Mouse (Mus musculus): ENCODE measurements around the gene Colq. TPM values are rescaled to one million over a fixed set of nuclear protein-coding genes. Genes with fewer than 3 reads are reported as not detected.

Colq gene
- polyA plus RNA-seq, 1 experiment from 2014 or later, result not detected

- no peaks in the 10 kb centered on the region for H3K9me3 ChIP-seq (ENCODE audit: control insufficient read depth, low read length)
- H3K4me2 ChIP-seq (ENCODE audit: low read length), result no peak overlapping the region
- no peaks in the 10 kb centered on the region for H3K36me3 ChIP-seq (ENCODE audit: control insufficient read depth, insufficient read depth)
- H3K9ac ChIP-seq (replicated peaks; ENCODE audit: low read depth, low read length), result no peak overlapping the region
- H3K4me1 ChIP-seq (replicated peaks; ENCODE audit: control insufficient read depth, insufficient read depth, low read length), result no peaks in the 10 kb centered on the region
- H3K4me3 ChIP-seq (replicated peaks; ENCODE audit: low read length), result no peak overlapping the region
- no peak for ATAC-seq
- H3K27ac ChIP-seq (ENCODE audit: low read length), result no peak overlapping the region
- WGBS, result 69% methylated on average over 9 of the region's 9 CpGs
- H3K27me3 ChIP-seq (replicated peaks; ENCODE audit: control insufficient read depth, insufficient read depth, low read length), result no peaks in the 10 kb centered on the region
Measured at GRCm38 (mm10) chr14:31565478-31566212, 25.5 kb downstream of the Colq start.

GRCm38 (mm10) chr14:31564452-31565179 is 26.5 kb downstream of the Colq start:
- Histone ChIP-seq H3K4me2 (ENCODE audit: low read length) (no peak overlapping the region), H3K27ac (ENCODE audit: low read length) (no peak overlapping the region), H3K4me3 (replicated peaks; ENCODE audit: low read length) (no peak overlapping the region), H3K36me3 (ENCODE audit: control insufficient read depth, insufficient read depth) (no peaks in the 10 kb centered on the region), H3K27me3 (replicated peaks; ENCODE audit: control insufficient read depth, insufficient read depth, low read length) (no peaks in the 10 kb centered on the region), H3K9ac (replicated peaks; ENCODE audit: low read depth, low read length) (no peak overlapping the region), H3K4me1 (replicated peaks; ENCODE audit: control insufficient read depth, insufficient read depth, low read length) (no peaks in the 10 kb centered on the region), H3K9me3 (ENCODE audit: control insufficient read depth, low read length) (no peaks in the 10 kb centered on the region)
- 41% methylated on average over 6 of the region's 6 CpGs for WGBS
- ATAC-seq, result no peak

GRCm38 (mm10) chr14:31560886-31561285 is 30.3 kb downstream of the Colq start:
- H3K4me1 ChIP-seq (replicated peaks; ENCODE audit: control insufficient read depth, insufficient read depth, low read length), result no peaks in the 10 kb centered on the region
- no peak overlapping the region for H3K27ac ChIP-seq (ENCODE audit: low read length)
- H3K4me2 ChIP-seq (ENCODE audit: low read length), result no peak overlapping the region
- WGBS, result 48% methylated on average over 5 of the region's 5 CpGs
- no peaks in the 10 kb centered on the region for H3K9me3 ChIP-seq (ENCODE audit: control insufficient read depth, low read length)
- no peaks in the 10 kb centered on the region for H3K36me3 ChIP-seq (ENCODE audit: control insufficient read depth, insufficient read depth)
- no peak overlapping the region for H3K4me3 ChIP-seq (replicated peaks; ENCODE audit: low read length)
- no peak overlapping the region for H3K9ac ChIP-seq (replicated peaks; ENCODE audit: low read depth, low read length)
- ATAC-seq, result no peak
- no peaks in the 10 kb centered on the region for H3K27me3 ChIP-seq (replicated peaks; ENCODE audit: control insufficient read depth, insufficient read depth, low read length)

- Histone ChIP-seq H3K27me3 (replicated peaks; ENCODE audit: control insufficient read depth, insufficient read depth, low read length) (no peaks in the 10 kb centered on the region), H3K4me3 (replicated peaks; ENCODE audit: low read length) (no peak overlapping the region), H3K36me3 (ENCODE audit: control insufficient read depth, insufficient read depth) (no peaks in the 10 kb centered on the region), H3K4me2 (ENCODE audit: low read length) (no peak overlapping the region), H3K9ac (replicated peaks; ENCODE audit: low read depth, low read length) (no peak overlapping the region), H3K27ac (ENCODE audit: low read length) (no peak overlapping the region), H3K9me3 (ENCODE audit: control insufficient read depth, low read length) (no peaks in the 10 kb centered on the region), H3K4me1 (replicated peaks; ENCODE audit: control insufficient read depth, insufficient read depth, low read length) (no peaks in the 10 kb centered on the region)
- 61% methylated on average over 5 of the region's 5 CpGs for WGBS
- ATAC-seq, result no peak
Measured at GRCm38 (mm10) chr14:31559216-31559615, 31.9 kb downstream of the Colq start.

- no peak overlapping the region for H3K9ac ChIP-seq (replicated peaks; ENCODE audit: low read depth, low read length)
- no peaks in the 10 kb centered on the region for H3K36me3 ChIP-seq (ENCODE audit: control insufficient read depth, insufficient read depth)
- H3K4me2 ChIP-seq (ENCODE audit: low read length), result no peak overlapping the region
- WGBS, result 77% methylated on average over 9 of the region's 9 CpGs
- H3K4me1 ChIP-seq (replicated peaks; ENCODE audit: control insufficient read depth, insufficient read depth, low read length), result no peaks in the 10 kb centered on the region
- H3K27ac ChIP-seq (ENCODE audit: low read length), result no peak overlapping the region
- no peak for ATAC-seq
- no peaks in the 10 kb centered on the region for H3K9me3 ChIP-seq (ENCODE audit: control insufficient read depth, low read length)
- no peaks in the 10 kb centered on the region for H3K27me3 ChIP-seq (replicated peaks; ENCODE audit: control insufficient read depth, insufficient read depth, low read length)
- H3K4me3 ChIP-seq (replicated peaks; ENCODE audit: low read length), result no peak overlapping the region
Measured at GRCm38 (mm10) chr14:31557784-31558183, 33.4 kb downstream of the Colq start.

GRCm38 (mm10) chr14:31557273-31557672 is 33.9 kb downstream of the Colq start:
- no peaks in the 10 kb centered on the region for H3K36me3 ChIP-seq (ENCODE audit: control insufficient read depth, insufficient read depth)
- ATAC-seq, result no peak
- H3K4me3 ChIP-seq (replicated peaks; ENCODE audit: low read length), result no peak overlapping the region
- WGBS, result 86% methylated on average over 8 of the region's 8 CpGs
- no peak overlapping the region for H3K4me2 ChIP-seq (ENCODE audit: low read length)
- no peaks in the 10 kb centered on the region for H3K27me3 ChIP-seq (replicated peaks; ENCODE audit: control insufficient read depth, insufficient read depth, low read length)
- H3K9ac ChIP-seq (replicated peaks; ENCODE audit: low read depth, low read length), result no peak overlapping the region
- no peaks in the 10 kb centered on the region for H3K9me3 ChIP-seq (ENCODE audit: control insufficient read depth, low read length)
- no peak overlapping the region for H3K27ac ChIP-seq (ENCODE audit: low read length)
- H3K4me1 ChIP-seq (replicated peaks; ENCODE audit: control insufficient read depth, insufficient read depth, low read length), result no peaks in the 10 kb centered on the region

- no peaks in the 10 kb centered on the region for H3K4me1 ChIP-seq (replicated peaks; ENCODE audit: control insufficient read depth, insufficient read depth, low read length)
- H3K4me2 ChIP-seq (ENCODE audit: low read length), result no peak overlapping the region
- no peaks in the 10 kb centered on the region for H3K9me3 ChIP-seq (ENCODE audit: control insufficient read depth, low read length)
- ATAC-seq, result no peak
- no peak overlapping the region for H3K27ac ChIP-seq (ENCODE audit: low read length)
- 81% methylated on average over 9 of the region's 9 CpGs for WGBS
- H3K27me3 ChIP-seq (replicated peaks; ENCODE audit: control insufficient read depth, insufficient read depth, low read length), result no peaks in the 10 kb centered on the region
- H3K36me3 ChIP-seq (ENCODE audit: control insufficient read depth, insufficient read depth), result no peaks in the 10 kb centered on the region
- no peak overlapping the region for H3K9ac ChIP-seq (replicated peaks; ENCODE audit: low read depth, low read length)
- H3K4me3 ChIP-seq (replicated peaks; ENCODE audit: low read length), result no peak overlapping the region
Measured at GRCm38 (mm10) chr14:31556526-31557260, 34.5 kb downstream of the Colq start.

GRCm38 (mm10) chr14:31555963-31556434 is 35.1 kb downstream of the Colq start:
- Histone ChIP-seq H3K27me3 (replicated peaks; ENCODE audit: control insufficient read depth, insufficient read depth, low read length) (no peaks in the 10 kb centered on the region), H3K4me1 (replicated peaks; ENCODE audit: control insufficient read depth, insufficient read depth, low read length) (no peaks in the 10 kb centered on the region), H3K27ac (ENCODE audit: low read length) (no peak overlapping the region), H3K36me3 (ENCODE audit: control insufficient read depth, insufficient read depth) (no peaks in the 10 kb centered on the region), H3K9me3 (ENCODE audit: control insufficient read depth, low read length) (no peaks in the 10 kb centered on the region), H3K9ac (replicated peaks; ENCODE audit: low read depth, low read length) (no peak overlapping the region), H3K4me2 (ENCODE audit: low read length) (no peak overlapping the region), H3K4me3 (replicated peaks; ENCODE audit: low read length) (no peak overlapping the region)
- 71% methylated on average over 14 of the region's 14 CpGs for WGBS
- ATAC-seq, result no peak

- ATAC-seq, result no peak
- H3K4me3 ChIP-seq (replicated peaks; ENCODE audit: low read length), result no peak overlapping the region
- H3K4me1 ChIP-seq (replicated peaks; ENCODE audit: control insufficient read depth, insufficient read depth, low read length), result no peaks in the 10 kb centered on the region
- WGBS, result 93% methylated on average over 7 of the region's 7 CpGs
- H3K27me3 ChIP-seq (replicated peaks; ENCODE audit: control insufficient read depth, insufficient read depth, low read length), result no peaks in the 10 kb centered on the region
- H3K9me3 ChIP-seq (ENCODE audit: control insufficient read depth, low read length), result no peaks in the 10 kb centered on the region
- no peaks in the 10 kb centered on the region for H3K36me3 ChIP-seq (ENCODE audit: control insufficient read depth, insufficient read depth)
- no peak overlapping the region for H3K27ac ChIP-seq (ENCODE audit: low read length)
- H3K4me2 ChIP-seq (ENCODE audit: low read length), result no peak overlapping the region
- no peak overlapping the region for H3K9ac ChIP-seq (replicated peaks; ENCODE audit: low read depth, low read length)
Measured at GRCm38 (mm10) chr14:31555021-31555420, 36.1 kb downstream of the Colq start.

Measured in forebrain, embryonic 16.5 days (tissue).